Mouse (Mus musculus): ENCODE results near the gene Med23. TPM values are rescaled to one million over a fixed set of nuclear protein-coding genes. Genes with fewer than 3 reads are reported as not detected.

Med23 gene
- total RNA-seq (2021): 10 to 100 TPM; 36.6 to 43.1 TPM

GRCm38 (mm10) chr10:24869760-24870290 lies at the start of gene Med23:
Med23 (plus strand) TSS chr10:24869986.
- intact Hi-C loops (cut with DNase I): loop anchor here (5.0 kb wide), 1 partner anchor 37 kb away; no protein-coding TSS in a partner anchor
- peak; percentile 97 for DNase-seq

- intact Hi-C loops (cut with DNase I): no loop called here
These were observed 47.7 kb upstream of the Med23 start for GRCm38 (mm10) chr10:24821990-24822676.

DNA sequence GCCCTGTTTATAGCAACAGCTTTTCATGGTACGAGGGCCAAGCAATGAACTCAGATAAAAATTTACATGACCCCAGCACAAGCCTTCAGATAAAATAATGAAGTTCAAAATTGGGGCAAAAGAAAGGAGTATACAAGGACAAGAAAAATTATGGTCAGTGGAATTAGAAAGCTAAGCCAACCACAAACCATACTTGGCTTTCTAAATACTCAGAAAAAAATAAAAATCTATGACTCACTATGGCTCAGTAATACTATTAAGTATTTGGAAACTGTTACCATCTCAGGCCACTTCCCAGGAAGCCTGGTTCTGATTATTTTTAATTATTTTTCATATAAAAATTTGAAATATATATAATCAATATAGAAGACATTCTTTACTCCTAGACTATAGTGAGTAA lies 46.9 kb upstream of the Med23 start:
- intact Hi-C loops (cut with DNase I): no loop called here
- DNase-seq: no peak

More at GRCm38 (mm10) chr10:24821990-24822676, 47.7 kb upstream of the Med23 start:
- no peak for DNase-seq

DNA sequence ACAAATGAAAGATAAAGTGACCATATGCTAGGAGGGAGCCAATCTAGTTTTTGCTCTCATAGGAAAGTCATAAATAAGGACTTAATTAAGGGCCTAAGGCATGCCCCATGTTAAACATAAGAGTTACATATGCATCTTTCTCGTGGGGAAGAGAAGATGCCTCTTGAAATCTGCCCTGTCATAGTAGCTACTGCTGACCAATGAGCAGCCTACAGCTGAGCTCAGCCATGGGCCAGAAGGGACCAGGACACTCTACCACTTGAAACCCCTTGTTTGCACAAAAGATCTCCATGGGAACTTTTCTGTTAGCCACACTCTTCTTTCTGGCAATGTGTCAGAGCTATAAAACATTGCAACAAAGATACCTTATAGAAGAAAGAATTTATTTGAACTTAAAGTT lies 46.5 kb upstream of the Med23 start:
- intact Hi-C loops (cut with DNase I): no loop called here
- no peak for DNase-seq

DNA sequence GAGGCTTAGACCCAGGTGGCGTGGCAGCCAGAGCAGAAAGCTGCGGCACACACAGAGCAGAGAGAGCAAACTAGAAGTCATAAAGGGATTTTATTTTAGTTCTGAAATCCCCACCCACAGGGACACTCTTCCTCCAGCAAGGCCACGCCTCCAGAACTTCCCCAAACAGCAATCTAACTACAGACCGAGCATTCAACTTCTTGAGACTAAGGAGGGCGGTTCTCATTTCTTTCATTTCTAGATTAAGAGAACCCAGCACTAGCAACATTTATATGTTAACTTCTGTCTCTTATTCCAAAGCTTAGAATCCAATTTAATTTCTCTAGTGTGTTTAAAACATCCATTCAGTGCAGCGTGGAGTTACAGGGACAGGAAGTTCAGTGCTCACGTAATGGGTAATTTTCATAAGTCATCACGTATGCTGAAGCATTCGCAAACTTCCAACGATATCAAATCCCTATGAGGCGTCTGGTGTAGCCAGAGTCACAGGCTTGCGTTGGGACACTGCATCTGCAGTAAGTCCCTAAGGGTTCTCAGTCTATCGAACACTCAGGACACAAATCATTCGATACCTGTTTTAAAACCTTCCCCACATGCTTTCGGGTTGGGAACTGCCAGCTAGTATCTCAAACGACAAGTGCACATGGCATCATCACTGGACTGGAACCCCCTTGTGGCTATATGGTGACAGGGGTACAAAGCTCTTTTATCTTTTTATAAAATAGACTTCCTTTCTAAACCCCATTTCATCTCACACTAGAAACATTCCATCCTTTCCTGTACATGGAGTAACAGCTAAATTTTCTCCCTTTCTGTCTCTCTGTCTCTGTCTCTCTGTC lies 45.9 kb upstream of the Med23 start:
- intact Hi-C loops (cut with DNase I): no loop called here
- no peak for DNase-seq

DNA sequence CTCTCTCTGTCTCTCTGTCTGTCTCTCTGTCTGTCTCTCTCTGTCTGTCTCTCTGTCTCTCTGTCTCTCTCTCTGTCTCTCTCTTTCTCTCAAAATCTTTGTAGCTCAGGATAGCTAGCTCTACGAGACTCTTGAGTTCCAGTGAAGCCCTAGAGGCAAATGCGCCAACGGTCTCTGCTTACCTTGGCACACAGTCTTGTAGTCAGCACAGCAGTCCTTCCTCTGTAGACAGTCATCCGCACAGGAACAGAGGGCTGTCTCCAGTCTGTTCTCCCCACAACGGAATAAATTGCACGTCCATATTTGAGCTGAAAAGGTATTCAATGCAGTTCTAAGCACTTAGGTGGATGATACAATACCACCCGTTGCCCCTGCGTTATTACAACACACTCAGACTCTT lies 45.2 kb upstream of the Med23 start:
- intact Hi-C loops (cut with DNase I): no loop called here
- DNase-seq: no peak

DNA sequence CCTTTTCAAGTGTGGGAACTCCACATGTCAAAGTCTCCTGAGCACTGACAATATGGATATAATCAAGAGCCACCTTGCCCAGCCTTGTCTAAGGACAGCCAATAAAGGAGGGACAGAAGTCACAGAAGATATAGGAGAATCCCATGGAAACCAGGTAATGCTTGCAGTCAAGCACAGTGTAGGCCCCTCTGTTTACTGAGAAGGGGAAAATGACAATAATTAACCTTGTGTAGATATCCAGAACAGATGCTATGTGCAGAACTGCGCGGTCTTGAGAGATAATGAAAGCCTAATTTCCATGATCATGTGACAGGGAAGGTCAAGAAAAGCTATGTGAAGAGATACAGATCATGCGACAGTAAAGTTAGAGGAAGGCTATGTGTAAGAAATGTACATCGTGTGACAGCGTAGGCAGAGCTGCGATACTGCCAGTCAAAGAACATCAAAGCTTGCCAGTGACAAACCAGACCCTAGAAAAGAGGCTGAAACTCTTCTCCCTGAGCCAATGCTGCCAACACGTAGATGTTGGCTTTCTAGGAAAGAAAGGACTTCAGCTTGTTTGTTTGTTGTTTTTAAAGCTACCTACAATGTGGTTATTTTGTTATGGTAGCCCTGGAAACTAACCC lies 44.2 kb upstream of the Med23 start:
- intact Hi-C loops (cut with DNase I): no loop called here
- DNase-seq: no peak

GRCm38 (mm10) chr10:24826130-24826529 lies 43.7 kb upstream of the Med23 start:
- no peak for DNase-seq
- intact Hi-C loops (cut with DNase I): no loop called here

GRCm38 (mm10) chr10:24828136-24828535 lies 41.6 kb upstream of the Med23 start:
- intact Hi-C loops (cut with DNase I): no loop called here

GRCm38 (mm10) chr10:24830448-24830847 lies 39.3 kb upstream of the Med23 start:
- no peak for DNase-seq
- intact Hi-C loops (cut with DNase I): no loop called here

More at GRCm38 (mm10) chr10:24828136-24828535, 41.6 kb upstream of the Med23 start:
- no peak for DNase-seq

DNA sequence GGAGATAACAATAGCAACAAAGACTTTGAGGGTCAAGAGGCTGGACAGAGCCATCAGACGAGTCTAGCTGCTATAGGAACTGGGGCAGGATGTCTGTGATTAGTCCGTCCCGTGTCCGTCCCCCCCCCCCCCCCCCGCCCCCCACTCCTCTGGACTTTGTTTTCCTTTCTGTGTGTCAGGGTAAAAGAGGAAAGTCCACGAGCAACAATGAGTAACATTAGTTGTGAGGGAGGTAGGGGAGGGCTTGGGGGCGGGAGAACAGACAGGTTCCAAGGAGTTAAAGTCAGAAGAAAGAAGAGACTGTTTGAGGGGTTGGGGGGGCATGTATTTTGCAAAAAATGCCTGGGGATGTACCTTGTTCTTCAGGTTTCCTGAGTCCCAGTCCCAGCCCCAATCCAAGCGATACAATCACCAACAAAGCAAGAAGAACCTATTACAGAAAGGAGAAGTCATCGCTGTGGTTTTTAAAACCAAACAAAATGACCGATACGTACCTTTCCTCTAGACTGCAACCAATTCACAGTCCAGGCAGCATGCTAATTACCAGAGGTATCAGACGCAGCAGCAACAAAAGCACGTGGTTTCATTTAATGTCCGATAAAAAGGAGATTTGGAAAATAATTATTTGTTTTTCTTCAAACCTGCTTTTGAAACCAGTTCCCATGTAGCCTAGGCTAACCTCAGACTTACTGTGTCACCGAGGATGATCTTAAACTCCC lies 38.2 kb upstream of the Med23 start:
- intact Hi-C loops (cut with DNase I): no loop called here

DNA sequence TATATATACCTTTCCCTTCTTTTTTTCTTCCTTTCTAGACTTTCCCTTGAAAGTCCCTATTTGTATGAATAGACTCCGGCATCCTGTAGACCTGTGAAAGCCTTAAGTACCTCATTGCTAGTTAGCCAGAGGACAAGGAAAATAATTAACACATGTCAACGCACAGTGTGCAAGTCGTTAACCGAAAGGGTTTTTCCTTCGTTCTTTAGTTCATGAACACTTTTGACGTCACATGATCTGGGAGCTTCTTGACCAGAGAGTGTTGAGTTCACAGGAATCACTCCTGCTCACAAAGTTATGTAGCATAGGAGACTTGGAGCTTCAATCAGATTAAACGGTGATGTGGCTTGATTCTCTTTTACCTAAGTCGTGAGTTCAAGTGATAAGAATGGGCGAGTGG lies 37.5 kb upstream of the Med23 start:
- no peak for DNase-seq
- intact Hi-C loops (cut with DNase I): no loop called here

More for the DNA sequence above, 38.2 kb upstream of the Med23 start:
- DNase-seq: no peak

DNA sequence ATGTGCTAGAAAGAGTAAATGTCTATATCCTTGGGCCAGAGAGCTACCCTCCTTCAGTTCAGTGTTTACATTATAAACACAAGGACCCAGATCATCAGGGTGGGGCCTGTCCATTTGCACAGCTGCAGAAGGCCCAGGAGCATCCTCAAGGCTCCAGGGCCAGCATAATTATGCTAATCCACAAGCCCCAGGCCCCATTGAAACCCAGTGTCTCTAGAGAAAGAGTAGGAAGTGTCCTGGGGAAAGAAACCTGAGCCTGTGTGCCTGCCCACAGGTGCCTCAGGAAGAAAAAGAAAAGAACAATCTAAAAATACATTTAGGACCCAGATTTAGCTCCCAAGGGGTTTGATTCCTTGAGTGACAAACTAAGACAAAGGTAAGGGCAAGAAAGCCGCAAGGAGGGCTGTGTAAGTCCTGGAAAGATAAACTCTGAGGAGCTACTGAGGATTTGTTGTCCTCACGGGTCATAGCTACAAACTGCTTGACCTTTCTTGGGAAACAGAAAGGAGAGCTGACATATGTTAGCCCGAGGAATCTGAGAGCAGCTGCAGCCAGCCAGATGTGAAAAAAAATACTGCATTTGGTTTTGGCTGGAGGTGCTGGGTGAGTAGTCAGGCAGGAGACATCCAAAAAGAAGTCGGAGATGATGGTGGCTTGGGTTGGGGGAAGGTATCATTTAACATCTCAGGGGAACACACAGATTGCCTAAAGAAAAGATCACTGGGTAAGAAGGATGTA lies 35.0 kb upstream of the Med23 start:
- DNase-seq: no peak
- intact Hi-C loops (cut with DNase I): no loop called here

DNA sequence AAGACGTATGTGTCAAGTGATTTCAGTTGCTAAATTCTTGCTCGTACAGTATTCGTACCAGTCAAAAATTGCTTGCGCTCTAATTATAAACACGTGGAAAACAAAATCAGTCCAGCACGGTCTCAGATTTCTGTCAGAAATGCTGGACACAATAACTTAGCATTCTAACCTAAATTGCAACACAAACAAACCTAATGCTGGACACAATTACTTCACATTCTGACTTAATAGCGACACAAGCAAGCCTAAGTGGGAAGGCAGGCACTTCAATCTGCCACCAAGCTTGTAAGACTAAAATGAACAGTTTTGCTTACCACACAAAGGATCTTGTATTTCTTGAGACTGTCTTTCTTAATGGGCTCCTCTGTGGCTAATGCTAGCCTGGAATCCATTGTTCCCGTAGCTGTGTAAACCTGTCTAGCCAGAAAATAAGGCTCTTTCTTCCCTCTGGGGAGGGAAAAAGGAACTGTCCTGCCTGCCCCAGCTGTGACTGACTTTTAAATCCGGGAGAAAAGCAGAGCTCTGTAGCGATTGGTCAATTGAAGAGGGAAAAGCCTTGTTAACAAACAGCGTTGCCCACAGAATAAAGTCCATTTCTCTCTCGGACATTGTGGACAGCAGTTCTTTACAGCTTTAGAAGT lies 34.0 kb upstream of the Med23 start:
- intact Hi-C loops (cut with DNase I): no loop called here

GRCm38 (mm10) chr10:24836366-24837038 lies 33.3 kb upstream of the Med23 start:
- DNase-seq: no peak
- intact Hi-C loops (cut with DNase I): no loop called here

More for the DNA sequence above, 34.0 kb upstream of the Med23 start:
- DNase-seq: no peak

DNA sequence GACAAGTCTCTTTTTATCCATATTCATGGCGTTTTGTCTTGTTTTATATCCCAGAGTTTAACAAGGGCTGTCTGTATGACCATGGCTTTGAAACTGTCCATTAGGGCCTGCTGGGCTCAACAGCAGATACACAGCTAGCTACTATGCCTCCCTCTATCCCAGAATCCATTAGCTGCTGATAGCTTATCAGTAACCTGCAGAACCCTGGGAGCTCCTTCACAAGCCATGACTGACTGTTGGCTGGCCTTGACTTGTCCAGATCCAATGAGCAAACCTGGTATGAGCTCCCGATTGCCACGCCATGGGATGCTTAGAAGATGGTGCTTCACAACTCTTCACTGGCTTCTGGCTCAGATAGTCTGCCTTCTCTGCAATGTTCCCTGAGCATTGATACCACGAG lies 29.0 kb upstream of the Med23 start:
- intact Hi-C loops (cut with DNase I): no loop called here
- DNase-seq: no peak

DNA sequence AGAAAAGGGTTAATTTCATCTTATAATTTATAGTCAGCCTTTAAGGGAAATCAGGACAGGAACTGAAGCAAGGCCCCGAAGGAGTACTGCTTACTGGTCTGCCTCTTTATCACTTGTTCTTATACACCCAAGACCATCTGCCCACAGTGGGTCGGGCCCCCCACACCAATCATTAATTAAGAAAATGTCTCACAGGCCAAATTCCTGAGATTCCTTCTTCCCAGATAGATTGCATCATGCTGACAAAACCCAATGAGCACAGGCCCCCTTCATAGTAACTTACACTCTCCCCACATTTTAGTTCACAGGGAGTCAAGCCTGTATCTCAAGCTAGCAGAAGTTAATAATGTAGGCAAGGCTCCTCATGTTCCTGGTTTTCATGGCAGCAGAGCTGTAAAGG lies 27.8 kb upstream of the Med23 start:
- intact Hi-C loops (cut with DNase I): no loop called here

DNA sequence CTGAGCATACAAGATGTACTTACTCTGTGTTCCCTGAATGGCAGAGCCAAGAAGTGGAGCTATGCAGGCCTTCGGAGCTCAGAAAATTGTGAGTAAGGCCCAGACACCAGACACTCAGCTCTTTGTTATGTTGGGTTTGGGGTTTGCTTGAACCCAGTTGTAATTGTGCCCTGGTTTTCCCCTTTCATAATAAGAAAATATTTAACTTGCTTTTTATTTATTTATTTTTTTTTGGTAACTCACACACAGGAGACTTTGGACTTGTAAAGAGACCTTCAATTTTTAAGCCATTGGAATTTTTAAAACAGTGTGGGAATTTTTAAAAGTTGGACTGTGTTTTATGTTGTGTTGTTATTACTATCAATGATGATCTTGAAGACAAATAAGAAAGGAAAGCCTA lies 27.1 kb upstream of the Med23 start, which contains the start of gene Enpp3:
Gene Enpp3, minus strand, starts transcription at position 148 of the 400 bp plus-strand sequence.
- intact Hi-C loops (cut with DNase I): no loop called here
- DNase-seq: no peak

More for the DNA sequence above, 27.8 kb upstream of the Med23 start:
- DNase-seq: no peak

GRCm38 (mm10) chr10:24863146-24863545 lies 6.6 kb upstream of the Med23 start:
- intact Hi-C loops (cut with DNase I): no loop called here
- DNase-seq: no peak
